Mouse (Mus musculus) ES-E14 (cell line): ENCODE measurements at regions not wholly inside any gene's neighbourhood (a gene's known extent, or its start where the extent isn't known, plus 50 kb on each side); places are given as distances from the start of the nearest gene placed in this dataset.

Experiments used
- DNase-seq: peaks from one replicate; pipeline ENCODE4 v3.0.0-alpha.2; 2013; ENCODE audit warnings: low read depth, low spot score
- H3K27ac ChIP-seq: 2 replicates; pipeline ENCODE4 v1.5.1; 2012; ENCODE audit warnings: low read depth, mild to moderate bottlenecking, low read length, moderate library complexity, mixed read lengths; ENCODE audit not compliant: poor library complexity, insufficient read depth, severe bottlenecking
- H3K36me3 ChIP-seq: 2 replicates; pipeline ENCODE4 v1.6.1; 2012; ENCODE audit warnings: mild to moderate bottlenecking, low read length, moderate library complexity, mixed read lengths; ENCODE audit not compliant: control insufficient read depth, poor library complexity, insufficient read depth, severe bottlenecking
- H3K4me1 ChIP-seq, 2 experiments: fragments of 150-350 bp in 1 of 2; sonication (generic) in 1 of 2; 2 replicates each; pipeline ENCODE4 v1.6.1; 2012; ENCODE audit warnings: low read length in 2 of 2, mild to moderate bottlenecking in 1 of 2, mixed read lengths in 1 of 2; ENCODE audit not compliant: control insufficient read depth in 2 of 2, insufficient read depth in 2 of 2, poor library complexity in 1 of 2
- H3K4me3 ChIP-seq, 2 experiments: fragments of 150-350 bp in 1 of 2; sonication (generic) in 1 of 2; 2 replicates each; pipeline ENCODE4 v1.5.1; 2012; ENCODE audit warnings: low read length in 2 of 2, low read depth in 1 of 2, mild to moderate bottlenecking in 1 of 2, mixed read lengths in 1 of 2; ENCODE audit not compliant: insufficient read depth in 1 of 2, poor library complexity in 1 of 2, severe bottlenecking in 1 of 2
- H3K9ac ChIP-seq: 2 replicates; pipeline ENCODE4 v1.6.1; 2012; ENCODE audit warnings: low read depth, mild to moderate bottlenecking, low read length, mixed read lengths; ENCODE audit not compliant: poor library complexity, insufficient read depth, severe bottlenecking
- H3K9me3 ChIP-seq: fragments of 150-350 bp; sonication (generic); 2 replicates; pipeline ENCODE4 v1.6.1; 2012; ENCODE audit warnings: low read depth, mild to moderate bottlenecking, low read length; ENCODE audit not compliant: control insufficient read depth, insufficient read depth
- CHD2 ChIP-seq: IDR thresholded peaks from 2 replicates; pipeline ENCODE4 v1.6.1; 2014; ENCODE audit warnings: mild to moderate bottlenecking, low read depth, low read length, inconsistent platforms
- HCFC1 ChIP-seq: IDR thresholded peaks from 2 replicates; pipeline ENCODE4 v1.6.1; 2012; ENCODE audit warnings: low read length, inconsistent platforms, borderline replicate concordance; ENCODE audit not compliant: insufficient read depth
- MAFK ChIP-seq: IDR thresholded peaks from 2 replicates; pipeline ENCODE4 v1.6.1; 2014; ENCODE audit warnings: mild to moderate bottlenecking, low read depth, low read length, inconsistent platforms; ENCODE audit not compliant: insufficient read depth
- ZC3H11A ChIP-seq: IDR thresholded peaks from 2 replicates; pipeline ENCODE4 v1.6.1; 2012; ENCODE audit warnings: low read depth, mild to moderate bottlenecking, inconsistent platforms, low read length, borderline replicate concordance
- ZNF384 ChIP-seq: IDR thresholded peaks from 2 replicates; pipeline ENCODE4 v1.6.1; 2012; ENCODE audit warnings: low read depth, low read length, inconsistent platforms
- in situ Hi-C, 2 experiments: fragments of 600-800 bp; cut with MboI; formaldehyde crosslinking; loops; one replicate each; pipeline ENCODE4 v1.15.1; 2025; ENCODE audit warnings: low sequenced_read_pairs in 2 of 2, inconsistent platforms in 1 of 2; ENCODE audit not compliant: unreplicated experiment in 2 of 2

- Histone ChIP-seq H3K36me3 (no peaks in the 10 kb centered on the region), H3K4me3 (no peak overlapping the region), H3K4me1 (no peaks in the 10 kb centered on the region), H3K9ac (no peak overlapping the region), H3K9me3 (no peaks in the 10 kb centered on the region), H3K27ac (no peak overlapping the region)
- DNase-seq = no peak
- no peak for TF ChIP-seq ZC3H11A
- no peak for TF ChIP-seq ZNF384
- no peak for TF ChIP-seq CHD2
- no peak for TF ChIP-seq MAFK
- no peak for TF ChIP-seq HCFC1
- in situ Hi-C loops = no loop called here
These were observed 2379.9 kb upstream of the Gm7489 start for GRCm38 (mm10) chr15:51504789-51505188.

GRCm38 (mm10) chr15:51507126-51507525 lies 2377.6 kb upstream of the Gm7489 start:
- no peak for DNase-seq
- no peaks in the 10 kb centered on the region for H3K9me3 ChIP-seq
- H3K9ac ChIP-seq = no peak overlapping the region
- in situ Hi-C loops = no loop called here
- no peaks in the 10 kb centered on the region for H3K36me3 ChIP-seq
- no peak for TF ChIP-seq ZC3H11A
- no peak for TF ChIP-seq MAFK
- TF ChIP-seq CHD2 = no peak
- no peak for TF ChIP-seq ZNF384
- TF ChIP-seq HCFC1 = no peak
- no peaks in the 10 kb centered on the region for H3K4me1 ChIP-seq
- no peak overlapping the region for H3K27ac ChIP-seq
- no peak overlapping the region for H3K4me3 ChIP-seq

GRCm38 (mm10) chr15:51511319-51511718 lies 2373.4 kb upstream of the Gm7489 start:
- H3K27ac ChIP-seq = no peak overlapping the region
- H3K36me3 ChIP-seq = no peaks in the 10 kb centered on the region
- in situ Hi-C loops = no loop called here
- no peak for TF ChIP-seq CHD2
- no peak for TF ChIP-seq MAFK
- no peak for TF ChIP-seq ZNF384
- no peak for TF ChIP-seq HCFC1
- no peak for TF ChIP-seq ZC3H11A
- DNase-seq = no peak
- H3K9ac ChIP-seq = no peak overlapping the region
- no peaks in the 10 kb centered on the region for H3K9me3 ChIP-seq
- no peaks in the 10 kb centered on the region for H3K4me1 ChIP-seq
- no peak overlapping the region for H3K4me3 ChIP-seq

- H3K9me3 ChIP-seq = no peaks in the 10 kb centered on the region
- no peak overlapping the region for H3K9ac ChIP-seq
- TF ChIP-seq MAFK = no peak
- in situ Hi-C loops = no loop called here
- H3K36me3 ChIP-seq = no peaks in the 10 kb centered on the region
- peak; percentile 3 for DNase-seq
- H3K27ac ChIP-seq = no peak overlapping the region
- no peak overlapping the region for H3K4me3 ChIP-seq
- H3K4me1 ChIP-seq = no peaks in the 10 kb centered on the region
These were observed 2348.4 kb upstream of the Gm7489 start for GRCm38 (mm10) chr15:51536317-51536716.

- H3K4me3 ChIP-seq = no peak overlapping the region
- H3K36me3 ChIP-seq = no peaks in the 10 kb centered on the region
- no peaks in the 10 kb centered on the region for H3K9me3 ChIP-seq
- H3K4me1 ChIP-seq = no peaks in the 10 kb centered on the region
- DNase-seq = no peak
- in situ Hi-C loops = no loop called here
- no peak overlapping the region for H3K9ac ChIP-seq
- no peak overlapping the region for H3K27ac ChIP-seq
- TF ChIP-seq MAFK = no peak
- no peak for TF ChIP-seq CHD2
- no peak for TF ChIP-seq ZC3H11A
- no peak for TF ChIP-seq HCFC1
- TF ChIP-seq ZNF384 = no peak
These were observed 2333.4 kb upstream of the Gm7489 start for GRCm38 (mm10) chr15:51551216-51551775.
